In genomic region chr13:23554925-23555838, GRCm38 (mm10) we compare ENCODE assay signal across 8 mouse cellular contexts. TPM values are rescaled to one million over a fixed set of nuclear protein-coding genes. Genes with fewer than 3 reads are reported as not detected.
DNase-seq lines count a peak whose midpoint lies in the region; ATAC-seq and TF ChIP-seq lines count a peak whose summit lies in the region.

No protein-coding gene starts in this region.

- no peaks in the 10 kb centered on the region for H3K36me3 ChIP-seq in CH12.LX (replicated peaks in 1 of 2; ENCODE audit: control insufficient read depth in 1 of 2, insufficient read depth in 1 of 2, low read length in 1 of 2)
- H3K36me3 ChIP-seq in forebrain, embryonic 11.5 days (ENCODE audit: control insufficient read depth, insufficient read depth, low read length), result no peaks in the 10 kb centered on the region
- H3K36me3 ChIP-seq in lung, embryonic 15.5 days, result no peaks in the 10 kb centered on the region
- no peaks in the 10 kb centered on the region for H3K36me3 ChIP-seq in thymus, adult 2 months (ENCODE audit: control insufficient read depth, insufficient read depth, low read length)

- H3K9ac ChIP-seq in CH12.LX (ENCODE audit: insufficient read depth, low read depth), result peak overlapping the region; percentile 73
- H3K9ac ChIP-seq in forebrain, embryonic 11.5 days (ENCODE audit: low read length), result peak overlapping the region; percentile 94
- peak overlapping the region; percentile 92 for H3K9ac ChIP-seq in lung, embryonic 15.5 days

- under 1% methylated on average over 49 of the region's 54 CpGs for WGBS in forebrain, embryonic 11.5 days
- WGBS in lung, embryonic 15.5 days, result under 1% methylated on average over 54 of the region's 54 CpGs
- under 1% methylated on average over 54 of the region's 54 CpGs for WGBS in thymus, adult 2 months

- no peaks in the 10 kb centered on the region for H3K9me3 ChIP-seq in CH12.LX (replicated peaks; ENCODE audit: low read length)
- H3K9me3 ChIP-seq in forebrain, embryonic 11.5 days (ENCODE audit: control insufficient read depth, low read length), result no peaks in the 10 kb centered on the region
- no peaks in the 10 kb centered on the region for H3K9me3 ChIP-seq in lung, embryonic 15.5 days

- TF ChIP-seq CTCF in CH12.LX (conservative IDR thresholded peaks at IDR 0.05 in 1 of 2, IDR thresholded peaks at IDR 0.05 in 1 of 2; ENCODE audit: low read depth in 2 of 2, low read length in 2 of 2), result no peak
- no peak for TF ChIP-seq CTCF in layer of hippocampus, adult 2 months (conservative IDR thresholded peaks at IDR 0.05)
- no peak for TF ChIP-seq CTCF in thymus, adult 2 months (IDR thresholded peaks at IDR 0.05; ENCODE audit: borderline replicate concordance, control insufficient read depth, extremely low read depth, insufficient read depth, low read length, poor library complexity)

- H3K4me2 ChIP-seq in CH12.LX (ENCODE audit: insufficient read depth, low read depth, poor library complexity, severe bottlenecking), result peak overlapping the region; percentile 65
- peak overlapping the region; percentile 90 for H3K4me2 ChIP-seq in forebrain, embryonic 11.5 days (ENCODE audit: low read depth, low read length, severe bottlenecking)
- H3K4me2 ChIP-seq in lung, embryonic 15.5 days, result peak overlapping the region; percentile 87

- peak; percentile 89 for ATAC-seq in forebrain, embryonic 11.5 days (replicated peaks; ENCODE audit: low FRiP score)
- ATAC-seq in lung, embryonic 15.5 days (ENCODE audit: borderline replicate concordance, extremely low read depth, low FRiP score, low TSS enrichment), result peak; percentile 90
- peak; percentile 72 for ATAC-seq in neutrophil, adult 5-6 weeks (ENCODE audit: extremely low read depth, insufficient number of reproducible peaks, low FRiP score, poor library complexity, severe bottlenecking)

- in situ Hi-C loops in CH12.LX (cut with MboI; ENCODE audit: low pct_ligation_motif_present, low pct_unique_long_range_greater_than_20kb, low sequenced_read_pairs), result loop anchor here (25.0 kb wide), 1 partner anchor 1818 kb away; the partner anchor contains the start of gene Hist1h4j

- peaks cover 4 to 28% of the 10 kb centered on the region in 2 experiments; a peak in 3 of 4 replicates for H3K4me1 ChIP-seq in CH12.LX (ENCODE audit: control insufficient read depth in 1 of 2, insufficient read depth in 2 of 2)
- no peaks in the 10 kb centered on the region for H3K4me1 ChIP-seq in brown adipose tissue, adult 24 weeks (ENCODE audit: control insufficient read depth, insufficient read depth, insufficient read length, low read length)
- H3K4me1 ChIP-seq in forebrain, embryonic 11.5 days (replicated peaks; ENCODE audit: control insufficient read depth, insufficient read depth, low read length), result peaks cover 2% of the 10 kb centered on the region; the same call in 1 of the 2 replicates
- peaks cover 13% of the 10 kb centered on the region for H3K4me1 ChIP-seq in lung, embryonic 15.5 days
- H3K4me1 ChIP-seq in thymus, adult 2 months (replicated peaks; ENCODE audit: control insufficient read depth, insufficient read depth, low read length), result no peaks in the 10 kb centered on the region

- no peak for TF ChIP-seq EP300 in CH12.LX (IDR thresholded peaks at IDR 0.05; ENCODE audit: low read length)

- peak; percentile 95 for TF ChIP-seq POLR2A in CH12.LX (IDR thresholded peaks at IDR 0.05; ENCODE audit: low read depth, low read length)
- TF ChIP-seq POLR2A in thymus, adult 2 months (IDR thresholded peaks at IDR 0.05; ENCODE audit: control insufficient read depth, extremely low read depth, insufficient read depth, low read length, poor library complexity), result peak; percentile 98

- no peaks in the 10 kb centered on the region for H3K79me2 ChIP-seq in CH12.LX (replicated peaks; ENCODE audit: control insufficient read depth, extremely low read depth, insufficient read depth, poor library complexity, severe bottlenecking)

- TF ChIP-seq RAD21 in CH12.LX (IDR thresholded peaks at IDR 0.05; ENCODE audit: low read depth, low read length), result no peak

- H3K4me3 ChIP-seq in CH12.LX (replicated peaks in 1 of 3; ENCODE audit: low read depth in 2 of 3, low read length in 2 of 3, poor library complexity in 1 of 3), result peak overlapping the region; percentile 3 to 54 (median 50)
- peak overlapping the region; percentile 69 for H3K4me3 ChIP-seq in brown adipose tissue, adult 24 weeks (ENCODE audit: insufficient read depth, low read depth, low read length)
- H3K4me3 ChIP-seq in forebrain, embryonic 11.5 days (ENCODE audit: low read depth, low read length), result peak overlapping the region; percentile 59
- H3K4me3 ChIP-seq in layer of hippocampus, adult 2 months, result peak overlapping the region; percentile 62
- peak overlapping the region; percentile 62 for H3K4me3 ChIP-seq in lung, embryonic 15.5 days
- H3K4me3 ChIP-seq in thymus, adult 2 months (ENCODE audit: control insufficient read depth, insufficient read depth, low read length), result peak overlapping the region; percentile 86

- intact Hi-C loops in heart, postnatal 10 days (cut with DNase I), result no loop called here

- dilution Hi-C loops in CH12.LX (cut with MboI; ENCODE audit: extremely low pct_ligation_motif_present, extremely low pct_unique_long_range_greater_than_20kb, low sequenced_read_pairs), result no loop called here

- no peaks in the 10 kb centered on the region for H3K27me3 ChIP-seq in CH12.LX (replicated peaks)
- no peaks in the 10 kb centered on the region for H3K27me3 ChIP-seq in forebrain, embryonic 11.5 days (ENCODE audit: control insufficient read depth, insufficient read depth, low read length)
- no peaks in the 10 kb centered on the region for H3K27me3 ChIP-seq in lung, embryonic 15.5 days
- H3K27me3 ChIP-seq in thymus, adult 2 months (ENCODE audit: control insufficient read depth, insufficient read depth, low read length), result no peaks in the 10 kb centered on the region

- DNase-seq in CH12.LX (ENCODE audit: extremely low read depth), result peak; percentile 92
- peak; percentile 93 for DNase-seq in forebrain, embryonic 11.5 days (ENCODE audit: low spot score)
- peak; percentile 86 for DNase-seq in heart, postnatal 10 days
- DNase-seq in layer of hippocampus, adult 2 months (ENCODE audit: low spot score in 2 of 2), result peak; percentile 75 to 82
- peak; percentile 88 for DNase-seq in thymus, adult 2 months

- H3K27ac ChIP-seq in CH12.LX (ENCODE audit: insufficient read depth, low read depth), result peak overlapping the region; percentile 83
- H3K27ac ChIP-seq in brown adipose tissue, adult 24 weeks (replicated peaks; ENCODE audit: low read depth, low read length), result peak overlapping the region; percentile 74
- peak overlapping the region; percentile 100 for H3K27ac ChIP-seq in forebrain, embryonic 11.5 days (ENCODE audit: low read depth, low read length)
- peak overlapping the region; percentile 78 for H3K27ac ChIP-seq in layer of hippocampus, adult 2 months
- peak overlapping the region; percentile 99 for H3K27ac ChIP-seq in lung, embryonic 15.5 days
- H3K27ac ChIP-seq in thymus, adult 2 months (ENCODE audit: control insufficient read depth, insufficient read depth, low read length), result peak overlapping the region; percentile 99

RNA-seq across cellular contexts. Expression of gene Hist1h1d, which starts 2.1 kb away (rescaled TPM):
- 112 and 132 TPM in 2 replicates for total RNA-seq in CH12.LX (2012; rRNA removed)
- 1.8 and 2.3 TPM in 2 replicates for total RNA-seq in CH12.LX (2014; rRNA removed)
- polyA plus RNA-seq in CH12.LX (2012; ENCODE audit: insufficient read length, low read depth), result 0.11 and 0.14 TPM in 2 replicates
- polyA plus RNA-seq in brown adipose tissue, adult 24 weeks (2012; ENCODE audit: insufficient read depth, insufficient read length, missing spikeins), result 0.24 and 1.1 TPM in 2 replicates
- polyA plus RNA-seq in forebrain, embryonic 11.5 days (2014; fragmentation: Nextera tagmentation; extraction: Ambion mirVana), result 0.87 and 0.92 TPM in 2 replicates
- 10 to 100 TPM; 16.9 to 20.1 TPM for total RNA-seq in heart, postnatal 10 days (2021)
- total RNA-seq in layer of hippocampus, adult 2 months (2021), result 1 to 10 TPM; 4.6 to 5.5 TPM
- polyA plus RNA-seq in lung, embryonic 15.5 days (2015; fragmentation: Nextera tagmentation; extraction: Ambion mirVana), result 0.78 and 0.86 TPM in 2 replicates
- 28.5 and 28.7 TPM in 2 replicates for total RNA-seq in neutrophil, adult 5-6 weeks (2017)
- 1.9 and 2.9 TPM in 2 replicates for polyA plus RNA-seq in thymus, adult 2 months (2012; rRNA removed)

RNA-seq across cellular contexts. Expression of gene Hist1h4f, which starts 3.7 kb away (rescaled TPM):
- 4,390 and 4,902 TPM in 2 replicates for total RNA-seq in CH12.LX (2012; rRNA removed)
- 17.8 and 27.1 TPM in 2 replicates for total RNA-seq in CH12.LX (2014; rRNA removed)
- polyA plus RNA-seq in CH12.LX (2012; ENCODE audit: insufficient read length, low read depth), result 4.0 and 9.0 TPM in 2 replicates
- not detected in 2 replicates for polyA plus RNA-seq in brown adipose tissue, adult 24 weeks (2012; ENCODE audit: insufficient read depth, insufficient read length, missing spikeins)
- 1.2 and 1.3 TPM in 2 replicates for polyA plus RNA-seq in forebrain, embryonic 11.5 days (2014; fragmentation: Nextera tagmentation; extraction: Ambion mirVana)
- total RNA-seq in heart, postnatal 10 days (2021), result 100 to 1,000 TPM; 308 to 354 TPM
- total RNA-seq in layer of hippocampus, adult 2 months (2021), result 100 to 1,000 TPM; 150 to 167 TPM
- 1.7 and 2.1 TPM in 2 replicates for polyA plus RNA-seq in lung, embryonic 15.5 days (2015; fragmentation: Nextera tagmentation; extraction: Ambion mirVana)
- total RNA-seq in neutrophil, adult 5-6 weeks (2017), result 15.2 and 27.6 TPM in 2 replicates
- 208 and 221 TPM in 2 replicates for polyA plus RNA-seq in thymus, adult 2 months (2012; rRNA removed)

RNA-seq across cellular contexts. Expression of gene Hist1h3e, which starts 7.0 kb away (rescaled TPM):
- total RNA-seq in CH12.LX (2012; rRNA removed) (1,307 and 1,484 TPM in 2 replicates), CH12.LX (2014; rRNA removed) (20.6 and 24.2 TPM in 2 replicates)
- polyA plus RNA-seq in CH12.LX (2012; ENCODE audit: insufficient read length, low read depth), result 2.2 and 3.1 TPM in 2 replicates
- polyA plus RNA-seq in brown adipose tissue, adult 24 weeks (2012; ENCODE audit: insufficient read depth, insufficient read length, missing spikeins), result 2.8 and 2.9 TPM in 2 replicates
- polyA plus RNA-seq in forebrain, embryonic 11.5 days (2014; fragmentation: Nextera tagmentation; extraction: Ambion mirVana), result 6.7 and 10.4 TPM in 2 replicates
- total RNA-seq in heart, postnatal 10 days (2021), result 100 to 1,000 TPM; 125 to 161 TPM
- 10 to 100 TPM; 45.3 to 54.6 TPM for total RNA-seq in layer of hippocampus, adult 2 months (2021)
- polyA plus RNA-seq in lung, embryonic 15.5 days (2015; fragmentation: Nextera tagmentation; extraction: Ambion mirVana), result 7.1 and 7.9 TPM in 2 replicates
- total RNA-seq in neutrophil, adult 5-6 weeks (2017), result 50.8 and 54.4 TPM in 2 replicates
- polyA plus RNA-seq in thymus, adult 2 months (2012; rRNA removed), result 245 and 339 TPM in 2 replicates

RNA-seq across cellular contexts. Expression of gene Hist1h3f, which starts 11.3 kb away (rescaled TPM):
- total RNA-seq in CH12.LX (2012; rRNA removed), result 553 and 608 TPM in 2 replicates
- total RNA-seq in CH12.LX (2014; rRNA removed), result 5.1 and 8.0 TPM in 2 replicates
- 0.23 and 0.30 TPM in 2 replicates for polyA plus RNA-seq in CH12.LX (2012; ENCODE audit: insufficient read length, low read depth)
- not detected in 2 replicates for polyA plus RNA-seq in brown adipose tissue, adult 24 weeks (2012; ENCODE audit: insufficient read depth, insufficient read length, missing spikeins)
- polyA plus RNA-seq in forebrain, embryonic 11.5 days (2014; fragmentation: Nextera tagmentation; extraction: Ambion mirVana), result 0.92 and 1.4 TPM in 2 replicates
- total RNA-seq in heart, postnatal 10 days (2021), result 10 to 100 TPM; 52.6 to 63.4 TPM
- 10 to 100 TPM; 17.7 to 18.3 TPM for total RNA-seq in layer of hippocampus, adult 2 months (2021)
- polyA plus RNA-seq in lung, embryonic 15.5 days (2015; fragmentation: Nextera tagmentation; extraction: Ambion mirVana), result 0.75 and 1.5 TPM in 2 replicates
- total RNA-seq in neutrophil, adult 5-6 weeks (2017), result 21.9 and 24.1 TPM in 2 replicates
- 72.3 and 87.8 TPM in 2 replicates for polyA plus RNA-seq in thymus, adult 2 months (2012; rRNA removed)

RNA-seq across cellular contexts. Expression of gene Hist1h2bh, which starts 12.0 kb away (rescaled TPM):
- total RNA-seq in CH12.LX (2012; rRNA removed), result 261 and 290 TPM in 2 replicates
- total RNA-seq in CH12.LX (2014; rRNA removed), result 5.7 and 8.0 TPM in 2 replicates
- polyA plus RNA-seq in CH12.LX (2012; ENCODE audit: insufficient read length, low read depth), result 0.56 and 0.77 TPM in 2 replicates
- 1.7 and 2.3 TPM in 2 replicates for polyA plus RNA-seq in brown adipose tissue, adult 24 weeks (2012; ENCODE audit: insufficient read depth, insufficient read length, missing spikeins)
- 0.85 and 1.2 TPM in 2 replicates for polyA plus RNA-seq in forebrain, embryonic 11.5 days (2014; fragmentation: Nextera tagmentation; extraction: Ambion mirVana)
- 10 to 100 TPM in 1 of 2 experiments, 1 to 10 TPM in 1; 9.2 to 11.2 TPM for total RNA-seq in heart, postnatal 10 days (2021)
- 1 to 10 TPM in 1 of 2 experiments, under 1 TPM in 1; 0.39 to 1.2 TPM for total RNA-seq in layer of hippocampus, adult 2 months (2021)
- polyA plus RNA-seq in lung, embryonic 15.5 days (2015; fragmentation: Nextera tagmentation; extraction: Ambion mirVana), result 1.4 TPM in 2 replicates
- 5.8 and 6.4 TPM in 2 replicates for total RNA-seq in neutrophil, adult 5-6 weeks (2017)
- polyA plus RNA-seq in thymus, adult 2 months (2012; rRNA removed), result 37.8 and 51.2 TPM in 2 replicates

Comparison
In these comparisons a context has a peak if more than half of its experiments do, and no peak if none do; other contexts are left out.
1. Peak in every context shown above with its lines: DNase-seq, ATAC-seq, H3K4me3 ChIP-seq and H3K27ac ChIP-seq.
2. RNA of gene Hist1h4f, which starts 3.7 kb away (polyA plus RNA-seq): 208 to 221 TPM in thymus, adult 2 months; 4.0 to 9.0 TPM in CH12.LX, 1.7 to 2.1 TPM in lung, embryonic 15.5 days, 1.2 to 1.3 TPM in forebrain, embryonic 11.5 days and not detected in brown adipose tissue, adult 24 weeks; every median in the first group is over 10 times any median in the second.
3. RNA of gene Hist1h3e, which starts 7.0 kb away (polyA plus RNA-seq): 245 to 339 TPM in thymus, adult 2 months; 6.7 to 10.4 TPM in forebrain, embryonic 11.5 days, 7.1 to 7.9 TPM in lung, embryonic 15.5 days, 2.2 to 3.1 TPM in CH12.LX and 2.8 to 2.9 TPM in brown adipose tissue, adult 24 weeks; every median in the first group is over 10 times any median in the second.